Mouse (Mus musculus): ENCODE results near the gene Stat1. TPM values are rescaled to one million over a fixed set of nuclear protein-coding genes. Genes with fewer than 3 reads are reported as not detected.

Stat1 gene
- polyA plus RNA-seq, 1 experiment from 2014 or later = 20.4 TPM

- 82% methylated on average over 16 of the region's 16 CpGs for WGBS
- Histone ChIP-seq H3K27me3 (no peaks in the 10 kb centered on the region), H3K4me2 (no peak overlapping the region), H3K9ac (no peak overlapping the region), H3K4me3 (replicated peaks) (no peak overlapping the region), H3K27ac (no peak overlapping the region), H3K4me1 (0 out of 2 replicates have a peak, but pooled peaks cover 7% of the 10 kb centered on the region), H3K36me3 (peaks cover 19% of the 10 kb centered on the region), H3K9me3 (replicated peaks) (no peaks in the 10 kb centered on the region)
- ATAC-seq (replicated peaks; ENCODE audit: low FRiP score) = no peak
Observed at GRCm38 (mm10) chr1:52137292-52137691, 18.1 kb downstream of the Stat1 start.

DNA sequence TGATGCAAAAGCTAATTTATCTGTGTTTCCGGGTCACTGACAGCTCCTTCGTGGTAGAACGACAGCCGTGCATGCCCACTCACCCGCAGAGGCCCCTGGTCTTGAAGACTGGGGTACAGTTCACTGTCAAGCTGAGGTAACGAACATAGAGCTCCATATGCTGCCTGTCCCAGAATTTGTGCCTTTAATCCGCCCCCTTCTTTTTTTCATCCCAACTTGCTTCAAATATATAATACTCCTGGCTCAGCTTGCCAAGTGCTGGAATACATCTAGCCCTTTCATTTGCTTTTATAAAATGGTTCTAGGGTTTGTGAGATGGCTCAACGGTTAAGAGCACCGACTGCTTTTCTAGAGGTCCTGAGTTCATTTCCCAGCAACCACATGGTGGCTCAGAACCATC lies 21.3 kb downstream of the Stat1 start:
- H3K4me3 ChIP-seq (replicated peaks) = no peak overlapping the region
- no peak overlapping the region for H3K4me2 ChIP-seq
- H3K9ac ChIP-seq = no peak overlapping the region
- H3K4me1 ChIP-seq = 0 out of 2 replicates have a peak, but pooled peaks cover 17% of the 10 kb centered on the region
- ATAC-seq (replicated peaks; ENCODE audit: low FRiP score) = no peak
- H3K9me3 ChIP-seq (replicated peaks) = no peaks in the 10 kb centered on the region
- no peak overlapping the region for H3K27ac ChIP-seq
- 54% methylated on average over 9 of the region's 9 CpGs for WGBS
- H3K36me3 ChIP-seq = peaks cover 13% of the 10 kb centered on the region
- H3K27me3 ChIP-seq = no peaks in the 10 kb centered on the region

DNA sequence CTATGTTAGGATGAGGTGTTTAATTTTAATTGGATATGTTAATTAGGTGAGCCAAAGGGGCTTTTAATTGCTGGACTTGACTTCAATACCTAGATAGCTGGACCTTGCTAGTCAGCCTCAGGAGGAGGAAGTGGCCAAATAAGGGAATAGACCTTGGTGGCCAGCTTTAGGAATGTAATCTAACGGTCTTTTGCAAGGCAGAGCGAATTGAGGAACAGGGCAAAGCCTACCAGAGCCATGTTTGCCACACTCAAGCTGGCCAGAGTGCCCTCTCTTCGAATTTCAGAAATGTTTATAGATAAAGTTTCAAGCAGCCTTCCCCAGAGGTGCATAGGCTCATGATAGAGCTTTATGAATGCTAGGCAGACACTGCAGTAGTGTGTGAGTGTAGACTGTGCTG lies 22.2 kb downstream of the Stat1 start:
- H3K9ac ChIP-seq = no peak overlapping the region
- ATAC-seq (replicated peaks; ENCODE audit: low FRiP score) = no peak
- H3K27me3 ChIP-seq = no peaks in the 10 kb centered on the region
- no peak overlapping the region for H3K27ac ChIP-seq
- no peak overlapping the region for H3K4me3 ChIP-seq (replicated peaks)
- WGBS = 71% methylated on average over 3 of the region's 3 CpGs
- peaks cover 13% of the 10 kb centered on the region for H3K36me3 ChIP-seq
- H3K4me2 ChIP-seq = no peak overlapping the region
- H3K9me3 ChIP-seq (replicated peaks) = no peaks in the 10 kb centered on the region
- H3K4me1 ChIP-seq = 0 out of 2 replicates have a peak, but pooled peaks cover 17% of the 10 kb centered on the region

DNA sequence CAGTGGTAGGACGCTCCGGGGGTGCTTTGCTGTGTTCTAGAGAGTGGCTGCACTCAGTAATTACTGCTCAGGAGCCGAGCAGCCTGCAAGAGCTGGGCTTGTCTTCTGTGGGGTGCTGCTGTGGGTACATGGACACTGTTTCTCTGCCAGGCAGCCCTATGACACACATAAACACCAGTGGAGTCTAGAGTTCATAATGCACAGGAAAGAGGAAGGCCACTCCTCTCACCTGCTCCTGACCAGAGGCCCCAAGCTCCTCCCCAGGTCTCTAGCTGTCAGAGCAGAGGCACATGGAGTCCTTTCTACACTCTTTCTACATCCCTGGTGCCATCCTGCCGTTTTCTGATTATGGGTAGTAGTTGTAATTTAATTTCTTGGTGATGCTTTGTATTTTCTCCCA lies 22.9 kb downstream of the Stat1 start:
- no peak for ATAC-seq (replicated peaks; ENCODE audit: low FRiP score)
- H3K27ac ChIP-seq = no peak overlapping the region
- H3K4me2 ChIP-seq = no peak overlapping the region
- no peaks in the 10 kb centered on the region for H3K27me3 ChIP-seq
- no peaks in the 10 kb centered on the region for H3K9me3 ChIP-seq (replicated peaks)
- 0 out of 2 replicates have a peak, but pooled peaks cover 17% of the 10 kb centered on the region for H3K4me1 ChIP-seq
- H3K9ac ChIP-seq = no peak overlapping the region
- H3K36me3 ChIP-seq = peaks cover 9% of the 10 kb centered on the region
- H3K4me3 ChIP-seq (replicated peaks) = no peak overlapping the region
- 77% methylated on average over 4 of the region's 4 CpGs for WGBS

DNA sequence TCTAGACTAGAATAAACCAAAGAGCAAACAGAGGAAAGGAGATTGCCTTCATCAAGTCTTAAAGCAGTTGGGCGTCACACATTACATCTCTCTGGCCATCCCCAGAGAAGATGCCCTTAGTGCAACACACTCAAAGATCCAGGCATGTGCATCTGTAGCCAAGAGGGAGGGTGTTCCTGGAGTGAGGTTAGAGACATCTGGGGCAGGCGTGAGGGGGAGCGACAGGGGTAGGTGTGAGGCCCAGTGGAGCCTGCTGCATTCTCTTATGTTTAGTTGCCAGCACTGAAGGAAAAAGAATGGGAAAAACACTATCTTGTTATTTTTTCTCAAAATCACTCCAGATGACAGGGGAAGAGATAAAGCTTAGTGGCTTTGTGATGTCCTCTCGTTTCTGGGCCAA lies 24.0 kb downstream of the Stat1 start:
- WGBS = 76% methylated on average over 4 of the region's 4 CpGs
- no peak for ATAC-seq (replicated peaks; ENCODE audit: low FRiP score)
- H3K4me3 ChIP-seq (replicated peaks) = no peak overlapping the region

GRCm38 (mm10) chr1:52143596-52144156 lies 24.4 kb downstream of the Stat1 start:
- no peak overlapping the region for H3K9ac ChIP-seq
- H3K27me3 ChIP-seq = no peaks in the 10 kb centered on the region
- 80% methylated on average over 7 of the region's 7 CpGs for WGBS
- no peak for ATAC-seq (replicated peaks; ENCODE audit: low FRiP score)
- H3K9me3 ChIP-seq (replicated peaks) = no peaks in the 10 kb centered on the region
- 0 out of 2 replicates have a peak, but pooled peaks cover 5% of the 10 kb centered on the region for H3K36me3 ChIP-seq
- 0 out of 2 replicates have a peak, but pooled peaks cover 21% of the 10 kb centered on the region for H3K4me1 ChIP-seq
- no peak overlapping the region for H3K4me2 ChIP-seq
- H3K4me3 ChIP-seq (replicated peaks) = no peak overlapping the region
- no peak overlapping the region for H3K27ac ChIP-seq

More for the DNA sequence above, 24.0 kb downstream of the Stat1 start:
- no peaks in the 10 kb centered on the region for H3K27me3 ChIP-seq
- H3K4me2 ChIP-seq = no peak overlapping the region
- H3K27ac ChIP-seq = no peak overlapping the region
- H3K9me3 ChIP-seq (replicated peaks) = no peaks in the 10 kb centered on the region
- 0 out of 2 replicates have a peak, but pooled peaks cover 5% of the 10 kb centered on the region for H3K36me3 ChIP-seq
- no peak overlapping the region for H3K9ac ChIP-seq
- 0 out of 2 replicates have a peak, but pooled peaks cover 17% of the 10 kb centered on the region for H3K4me1 ChIP-seq

DNA sequence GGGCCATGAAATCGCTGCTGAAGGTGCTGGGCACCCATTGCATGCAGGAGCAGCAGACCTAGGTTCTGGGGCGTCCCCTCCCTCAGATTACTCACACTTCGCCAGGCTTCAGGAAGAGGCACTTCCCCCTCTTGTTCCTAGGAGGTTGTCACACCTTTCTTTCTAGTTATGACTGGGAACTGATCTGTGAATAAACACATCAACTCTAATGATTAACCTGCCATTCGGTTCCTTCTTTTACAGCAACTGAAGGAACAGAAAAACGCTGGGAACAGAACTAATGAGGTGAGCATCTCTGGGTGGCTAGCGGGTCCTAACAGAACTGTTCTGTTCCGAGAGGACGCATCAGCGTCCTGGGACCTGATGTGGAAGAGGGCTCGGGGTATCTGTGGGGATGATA lies 25.7 kb downstream of the Stat1 start:
- Histone ChIP-seq H3K4me1 (peaks cover 25% of the 10 kb centered on the region), H3K4me2 (no peak overlapping the region), H3K4me3 (replicated peaks) (no peak overlapping the region), H3K36me3 (0 out of 2 replicates have a peak, but pooled peaks cover under 1% of the 10 kb centered on the region), H3K27me3 (no peaks in the 10 kb centered on the region), H3K9me3 (replicated peaks) (no peaks in the 10 kb centered on the region), H3K27ac (no peak overlapping the region), H3K9ac (no peak overlapping the region)
- whole genome bisulfite sequencing = 77% methylated on average over 10 of the region's 10 CpGs
- ATAC-seq (replicated peaks; ENCODE audit: low FRiP score) = no peak

DNA sequence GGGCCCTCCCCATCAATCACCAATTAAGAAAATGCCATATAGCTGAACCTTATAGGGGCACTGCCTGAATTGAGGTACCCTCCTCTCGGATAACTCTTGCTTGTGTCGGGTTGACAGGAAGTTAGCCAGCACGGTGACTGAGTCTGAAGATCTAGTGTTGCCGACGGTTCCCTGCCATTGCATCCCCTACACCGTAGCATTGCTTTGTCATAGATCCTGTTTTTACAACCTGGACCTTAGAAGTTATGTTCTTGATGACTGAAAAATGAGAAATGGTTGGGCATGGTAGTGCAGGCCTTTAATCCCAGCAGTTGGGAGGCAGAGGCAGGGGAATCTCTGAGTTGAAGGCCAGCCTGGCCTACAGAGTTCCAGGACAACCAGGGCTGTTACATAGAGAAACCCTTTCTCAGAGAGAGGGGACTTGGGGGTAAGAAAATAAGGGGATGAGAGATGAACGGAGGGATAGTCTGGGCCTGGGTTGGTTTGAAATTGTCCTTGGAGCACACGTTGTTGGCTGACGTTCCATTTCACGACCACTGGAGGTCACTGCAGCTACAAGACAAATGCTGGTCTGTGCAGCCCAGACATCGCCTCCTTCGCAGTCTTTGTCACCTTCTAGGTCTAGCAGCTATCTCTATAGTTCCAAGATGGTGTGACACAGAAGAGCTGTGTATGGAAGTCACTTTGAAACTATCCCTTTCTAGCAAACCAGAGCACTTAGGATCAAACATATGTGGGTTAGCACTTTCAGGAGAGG lies 27.2 kb downstream of the Stat1 start:
- no peaks in the 10 kb centered on the region for H3K9me3 ChIP-seq (replicated peaks)
- H3K4me2 ChIP-seq = no peak overlapping the region
- no peak overlapping the region for H3K27ac ChIP-seq
- no peak overlapping the region for H3K9ac ChIP-seq
- no peak overlapping the region for H3K4me3 ChIP-seq (replicated peaks)
- ATAC-seq (replicated peaks; ENCODE audit: low FRiP score) = peak; percentile 69
- peaks cover 32% of the 10 kb centered on the region for H3K4me1 ChIP-seq
- 54% methylated on average over 12 of the region's 12 CpGs for WGBS
- H3K27me3 ChIP-seq = no peaks in the 10 kb centered on the region
- H3K36me3 ChIP-seq = no peaks in the 10 kb centered on the region

GRCm38 (mm10) chr1:52147431-52147830 lies 28.2 kb downstream of the Stat1 start:
- H3K9ac ChIP-seq = no peak overlapping the region
- H3K9me3 ChIP-seq (replicated peaks) = no peaks in the 10 kb centered on the region
- H3K4me2 ChIP-seq = no peak overlapping the region
- WGBS = 75% methylated on average over 2 of the region's 2 CpGs
- ATAC-seq (replicated peaks; ENCODE audit: low FRiP score) = no peak
- H3K27me3 ChIP-seq = no peaks in the 10 kb centered on the region
- H3K4me3 ChIP-seq (replicated peaks) = no peak overlapping the region
- peaks cover 32% of the 10 kb centered on the region for H3K4me1 ChIP-seq
- no peak overlapping the region for H3K27ac ChIP-seq
- no peaks in the 10 kb centered on the region for H3K36me3 ChIP-seq

DNA sequence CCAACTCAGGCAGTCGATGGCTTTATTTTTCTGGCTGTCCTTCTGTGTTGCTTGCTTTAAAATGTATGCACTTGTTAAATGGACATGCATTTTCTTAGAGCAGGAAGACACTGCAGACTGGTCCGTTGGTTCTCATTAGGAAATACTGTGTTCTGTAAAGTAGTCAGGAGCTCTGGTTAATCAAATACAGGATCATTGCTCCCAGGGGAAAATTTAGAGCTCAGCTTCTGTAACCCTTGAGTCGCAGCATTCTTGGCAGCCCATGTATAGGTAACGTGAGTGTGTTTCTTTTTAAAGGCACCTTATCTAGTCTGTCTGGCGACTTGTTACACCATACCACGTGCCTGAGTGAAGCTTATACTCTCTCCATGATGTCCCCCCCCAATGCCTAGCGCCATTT lies 28.9 kb downstream of the Stat1 start:
- H3K27ac ChIP-seq = no peak overlapping the region
- H3K4me2 ChIP-seq = no peak overlapping the region
- H3K9ac ChIP-seq = no peak overlapping the region
- H3K27me3 ChIP-seq = no peaks in the 10 kb centered on the region
- H3K36me3 ChIP-seq = no peaks in the 10 kb centered on the region
- no peak for ATAC-seq (replicated peaks; ENCODE audit: low FRiP score)
- H3K4me1 ChIP-seq = peaks cover 36% of the 10 kb centered on the region
- no peaks in the 10 kb centered on the region for H3K9me3 ChIP-seq (replicated peaks)
- 62% methylated on average over 7 of the region's 7 CpGs for WGBS
- no peak overlapping the region for H3K4me3 ChIP-seq (replicated peaks)

DNA sequence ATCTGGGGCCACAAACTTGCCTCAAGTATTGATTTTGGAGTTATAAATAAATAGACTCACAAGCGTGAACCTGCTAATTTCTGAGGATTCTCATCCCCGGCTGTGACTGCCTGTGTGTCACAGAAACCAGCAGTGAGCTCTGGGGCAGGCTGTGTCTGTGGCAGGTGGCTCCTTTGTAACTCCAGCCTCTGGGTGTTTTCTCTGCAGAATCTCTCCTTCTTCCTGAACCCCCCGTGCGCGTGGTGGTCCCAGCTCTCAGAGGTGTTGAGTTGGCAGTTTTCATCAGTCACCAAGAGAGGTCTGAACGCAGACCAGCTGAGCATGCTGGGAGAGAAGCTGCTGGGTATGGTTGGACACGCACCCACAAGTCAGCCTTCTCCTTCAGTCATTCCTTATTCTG lies 29.5 kb downstream of the Stat1 start:
- Histone ChIP-seq H3K27me3 (no peaks in the 10 kb centered on the region), H3K36me3 (no peaks in the 10 kb centered on the region), H3K4me3 (replicated peaks) (no peak overlapping the region), H3K27ac (no peak overlapping the region), H3K4me1 (peaks cover 31% of the 10 kb centered on the region), H3K9me3 (replicated peaks) (no peaks in the 10 kb centered on the region), H3K9ac (no peak overlapping the region), H3K4me2 (no peak overlapping the region)
- WGBS = 76% methylated on average over 7 of the region's 7 CpGs
- no peak for ATAC-seq (replicated peaks; ENCODE audit: low FRiP score)

GRCm38 (mm10) chr1:52149934-52150346 lies 30.7 kb downstream of the Stat1 start:
- H3K9ac ChIP-seq = no peak overlapping the region
- WGBS = 70% methylated on average over 9 of the region's 9 CpGs
- no peak overlapping the region for H3K27ac ChIP-seq
- H3K4me3 ChIP-seq (replicated peaks) = no peak overlapping the region
- no peak for ATAC-seq (replicated peaks; ENCODE audit: low FRiP score)
- H3K27me3 ChIP-seq = no peaks in the 10 kb centered on the region
- no peaks in the 10 kb centered on the region for H3K9me3 ChIP-seq (replicated peaks)
- no peak overlapping the region for H3K4me2 ChIP-seq
- no peaks in the 10 kb centered on the region for H3K36me3 ChIP-seq
- H3K4me1 ChIP-seq = peaks cover 32% of the 10 kb centered on the region
